Mouse (Mus musculus): Measurements from ENCODE around the gene Bcor. TPM values are rescaled to one million over a fixed set of nuclear protein-coding genes. Genes with fewer than 3 reads are reported as not detected.

The Bcor gene
- polyA plus RNA-seq (2016; fragmentation: Nextera tagmentation; extraction: Ambion mirVana) = 26.3 and 31.2 TPM in 2 replicates

DNA sequence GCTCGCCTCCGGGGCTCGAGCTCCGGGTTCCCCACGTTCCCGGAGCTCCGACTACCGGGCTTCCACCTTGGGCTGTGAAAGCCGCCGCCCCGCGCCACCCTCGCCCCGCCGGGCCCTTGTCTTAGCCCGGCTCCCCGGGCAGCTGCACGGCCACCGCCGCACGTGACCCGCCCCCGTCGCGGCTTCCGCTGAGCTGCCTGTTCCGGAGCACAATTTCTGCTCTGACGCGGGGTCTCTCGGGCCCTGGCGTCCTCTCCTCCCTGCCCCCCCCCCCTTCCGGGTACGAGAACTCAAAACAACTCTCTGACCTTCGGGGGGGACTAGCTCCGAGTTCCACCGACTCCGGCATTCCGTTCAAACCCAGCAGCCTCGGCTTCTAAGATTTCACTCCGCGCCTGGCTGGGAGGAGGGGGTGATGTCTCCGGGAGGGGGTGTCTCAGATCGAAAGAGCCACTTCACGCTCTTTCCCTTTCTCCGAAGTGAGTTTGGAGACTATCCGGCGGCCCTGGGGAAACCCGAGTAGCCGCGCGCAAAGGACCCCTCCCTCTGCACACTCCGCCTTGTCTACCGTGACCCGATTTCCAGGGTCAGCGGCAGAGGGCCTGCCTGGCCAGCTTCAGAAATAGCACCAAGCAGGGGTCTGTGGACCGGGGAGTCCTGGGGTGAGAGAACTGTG is at the start of gene Bcor:
Gene Bcor, minus strand, starts transcription at position 375 of the 676 bp plus-strand sequence.
- H3K9me3 ChIP-seq = no peaks in the 10 kb centered on the region
- peaks cover 57% of the 10 kb centered on the region for H3K27me3 ChIP-seq
- H3K4me1 ChIP-seq = peaks cover 34% of the 10 kb centered on the region
- H3K4me2 ChIP-seq (replicated peaks) = peak within 1 kb of the TSS; percentile 61
- 5% methylated on average over 37 of the region's 56 CpGs for WGBS
- no peaks in the 10 kb centered on the region for H3K36me3 ChIP-seq
- peak within 1 kb of the TSS; percentile 46 for H3K4me3 ChIP-seq
- peak within 1 kb of the TSS; percentile 61 for H3K9ac ChIP-seq (replicated peaks)
- peak; percentile 42; the same call in 1 of the 2 replicates for ATAC-seq (ENCODE audit: low FRiP score, low read depth)
- H3K27ac ChIP-seq (replicated peaks) = peak within 1 kb of the TSS; percentile 74

DNA sequence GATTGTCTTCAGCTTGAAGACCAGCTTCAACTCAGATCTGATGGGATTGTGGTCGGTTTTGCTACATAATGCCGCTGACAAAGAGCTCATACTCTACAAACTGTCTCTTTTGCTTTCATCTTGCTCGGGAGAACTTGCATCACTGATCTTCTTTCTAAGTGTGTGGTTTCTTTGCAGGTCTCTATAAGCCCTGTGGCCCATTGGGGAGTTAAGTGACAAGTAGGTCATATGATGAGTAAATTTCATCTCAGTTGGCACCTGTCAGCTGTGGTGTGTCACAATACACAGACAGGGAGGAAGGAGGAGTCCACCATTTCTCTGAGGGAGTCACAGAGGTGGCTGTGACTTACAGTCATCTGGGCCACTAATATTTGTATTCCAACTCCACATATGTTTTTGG is 42.8 kb upstream of the Bcor start:
- Histone ChIP-seq H3K4me2 (replicated peaks) (no peak overlapping the region), H3K9me3 (no peaks in the 10 kb centered on the region), H3K27ac (replicated peaks) (no peak overlapping the region), H3K36me3 (no peaks in the 10 kb centered on the region), H3K9ac (replicated peaks) (no peak overlapping the region), H3K4me3 (no peak overlapping the region), H3K27me3 (no peaks in the 10 kb centered on the region), H3K4me1 (no peaks in the 10 kb centered on the region)
- ATAC-seq (ENCODE audit: low FRiP score, low read depth) = no peak
- 84% methylated on average over 3 of the region's 3 CpGs for WGBS

DNA sequence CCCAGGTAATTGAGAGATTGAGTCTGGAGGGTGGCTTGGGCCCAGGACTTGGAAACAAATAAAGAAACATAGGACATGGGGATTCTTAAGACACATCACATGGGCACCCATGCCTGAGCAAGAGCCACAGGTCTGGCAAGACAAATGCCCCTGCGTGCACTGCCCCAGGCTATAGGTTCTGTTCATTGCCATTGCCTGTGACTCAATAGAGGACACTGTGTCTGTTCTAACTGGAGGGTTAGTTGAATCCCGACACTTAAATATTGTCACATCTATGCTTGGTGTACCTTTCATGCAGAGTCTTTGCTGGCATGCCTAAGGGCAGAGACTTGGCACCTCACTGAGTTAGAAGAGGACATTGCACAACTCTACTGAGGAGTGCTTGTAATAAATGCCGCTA is 41.0 kb upstream of the Bcor start:
- Histone ChIP-seq H3K9ac (replicated peaks) (no peak overlapping the region), H3K27me3 (no peaks in the 10 kb centered on the region), H3K27ac (replicated peaks) (no peak overlapping the region), H3K4me2 (replicated peaks) (no peak overlapping the region), H3K4me3 (no peak overlapping the region), H3K4me1 (no peaks in the 10 kb centered on the region), H3K9me3 (no peaks in the 10 kb centered on the region), H3K36me3 (no peaks in the 10 kb centered on the region)
- 87% methylated on average over 3 of the region's 3 CpGs for WGBS
- ATAC-seq (ENCODE audit: low FRiP score, low read depth) = no peak

DNA sequence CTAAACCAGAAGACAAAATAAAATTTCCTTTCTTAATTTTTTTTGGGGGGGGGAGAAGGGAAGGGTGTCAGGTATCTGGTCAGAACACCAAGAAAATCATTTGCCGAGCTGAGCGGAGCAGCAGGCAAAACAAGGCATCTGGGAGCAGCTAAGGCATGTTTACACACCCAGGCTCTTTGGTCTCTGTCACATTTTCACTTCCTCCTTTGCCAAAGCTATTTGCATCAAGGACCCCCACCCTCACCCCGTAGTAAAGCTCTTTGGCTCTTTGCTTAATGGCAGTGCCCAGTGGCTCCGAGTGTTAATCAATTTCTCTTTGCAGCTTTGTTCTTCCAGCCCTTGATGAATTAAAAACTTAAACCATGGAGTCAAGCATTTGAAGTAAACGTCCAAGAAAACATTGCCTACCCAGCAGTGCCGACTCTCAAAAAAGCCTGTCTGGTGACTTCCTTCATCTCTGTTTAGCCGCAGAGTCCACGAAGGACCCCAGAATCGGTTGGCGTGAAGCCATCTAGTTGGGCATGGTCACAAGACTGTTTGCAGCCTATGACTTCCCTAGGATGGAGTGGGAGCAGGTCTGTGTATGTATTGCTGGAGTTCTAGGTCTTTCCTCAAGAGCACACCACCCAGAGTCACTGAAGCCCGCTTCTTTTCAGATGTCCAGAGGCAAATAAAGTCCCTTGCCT is 35.2 kb upstream of the Bcor start:
- Histone ChIP-seq H3K9ac (replicated peaks) (no peak overlapping the region), H3K4me3 (no peak overlapping the region), H3K27me3 (no peaks in the 10 kb centered on the region), H3K9me3 (no peaks in the 10 kb centered on the region), H3K4me1 (no peaks in the 10 kb centered on the region), H3K27ac (replicated peaks) (no peak overlapping the region), H3K4me2 (replicated peaks) (no peak overlapping the region), H3K36me3 (no peaks in the 10 kb centered on the region)
- no peak for ATAC-seq (ENCODE audit: low FRiP score, low read depth)
- 79% methylated on average over 11 of the region's 11 CpGs for WGBS

DNA sequence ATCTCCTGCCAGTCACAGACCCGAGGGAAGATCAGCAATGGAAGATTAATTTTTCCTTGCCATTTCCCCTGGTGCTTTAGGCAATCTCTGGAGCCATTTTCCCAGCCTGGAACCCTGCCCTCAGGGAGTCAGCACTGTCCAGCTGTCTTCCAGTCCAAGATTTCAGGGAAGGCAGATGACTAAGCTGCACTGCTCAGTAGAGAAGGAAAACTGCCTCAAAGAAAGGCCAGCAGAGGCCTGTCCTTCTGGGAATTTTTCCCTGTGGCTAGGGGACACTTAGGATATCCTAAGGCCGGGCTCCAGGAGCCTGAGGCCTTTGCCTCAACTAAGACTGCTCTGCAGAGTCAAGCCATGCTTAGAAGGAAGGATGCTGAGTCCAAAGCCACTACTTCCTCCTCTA is 32.2 kb upstream of the Bcor start:
- no peak overlapping the region for H3K4me3 ChIP-seq
- H3K27me3 ChIP-seq = no peaks in the 10 kb centered on the region
- H3K4me2 ChIP-seq (replicated peaks) = no peak overlapping the region
- H3K9me3 ChIP-seq = no peaks in the 10 kb centered on the region
- H3K4me1 ChIP-seq = no peaks in the 10 kb centered on the region
- no peaks in the 10 kb centered on the region for H3K36me3 ChIP-seq
- H3K9ac ChIP-seq (replicated peaks) = no peak overlapping the region
- no peak overlapping the region for H3K27ac ChIP-seq (replicated peaks)
- no peak for ATAC-seq (ENCODE audit: low FRiP score, low read depth)
- 83% methylated on average over 2 of the region's 2 CpGs for WGBS

DNA sequence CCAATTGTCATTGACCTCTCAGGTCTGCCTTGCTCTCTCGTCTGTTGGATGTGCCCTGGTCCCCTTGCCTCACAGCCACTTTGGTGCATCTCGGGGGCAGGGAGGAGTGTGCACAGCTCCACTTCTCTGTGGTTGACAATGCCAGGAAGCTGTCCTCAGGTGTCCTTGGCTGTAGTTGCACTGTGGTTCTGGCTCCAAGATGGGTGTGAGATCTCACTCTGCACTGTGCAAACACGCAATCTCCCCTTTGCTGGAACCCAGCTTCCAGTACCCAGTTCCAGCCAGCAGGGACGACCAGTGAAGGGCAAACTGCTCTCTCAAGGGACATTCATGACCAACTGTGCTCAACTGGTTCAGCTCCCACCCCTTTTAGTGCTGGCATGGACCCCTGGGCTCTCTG is 29.4 kb upstream of the Bcor start:
- no peaks in the 10 kb centered on the region for H3K9me3 ChIP-seq
- ATAC-seq (ENCODE audit: low FRiP score, low read depth) = no peak
- H3K36me3 ChIP-seq = no peaks in the 10 kb centered on the region
- WGBS = 76% methylated on average over 4 of the region's 4 CpGs
- H3K9ac ChIP-seq (replicated peaks) = no peak overlapping the region
- H3K4me2 ChIP-seq (replicated peaks) = no peak overlapping the region
- no peak overlapping the region for H3K27ac ChIP-seq (replicated peaks)
- H3K4me3 ChIP-seq = no peak overlapping the region
- no peaks in the 10 kb centered on the region for H3K27me3 ChIP-seq
- H3K4me1 ChIP-seq = no peaks in the 10 kb centered on the region

DNA sequence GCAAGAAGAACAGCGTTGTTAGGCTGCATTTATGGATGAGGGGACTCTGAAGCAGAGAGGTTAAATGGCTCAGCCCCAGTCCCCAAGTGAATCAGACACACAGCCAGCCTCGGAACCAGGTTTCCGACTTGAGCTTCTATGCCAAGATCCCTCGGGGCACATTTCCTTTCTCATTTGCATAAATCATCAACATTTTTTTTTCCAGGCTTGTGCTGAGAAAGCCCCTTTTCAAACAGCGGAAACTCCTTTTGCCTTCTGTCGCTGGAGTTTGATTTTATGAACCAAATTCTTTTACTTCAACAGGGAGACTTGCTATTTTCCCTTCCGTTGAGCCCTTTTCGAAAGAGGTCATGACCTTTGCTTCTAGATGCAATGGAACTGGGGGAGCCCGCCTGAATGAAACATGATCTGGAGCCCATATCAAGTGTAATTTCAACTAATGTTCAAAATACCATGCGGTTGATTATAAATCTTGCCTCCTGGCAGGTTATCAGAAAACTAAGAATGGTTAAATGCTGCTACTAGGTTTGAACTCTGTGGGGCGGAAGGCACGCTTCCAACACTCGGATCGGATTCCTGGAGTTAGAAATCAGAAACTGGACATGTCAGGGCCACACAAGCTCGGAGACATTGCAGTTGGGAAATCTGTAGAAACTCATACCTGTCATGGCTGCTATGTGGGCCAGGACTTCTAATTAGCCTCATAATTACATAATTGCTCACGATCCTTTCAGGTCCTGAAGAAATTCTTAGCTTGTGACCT is 15.2 kb upstream of the Bcor start:
- Histone ChIP-seq H3K9me3 (no peaks in the 10 kb centered on the region), H3K9ac (replicated peaks) (no peak overlapping the region), H3K4me2 (replicated peaks) (no peak overlapping the region), H3K4me1 (0 out of 2 replicates have a peak, but pooled peaks cover 3% of the 10 kb centered on the region), H3K36me3 (no peaks in the 10 kb centered on the region), H3K4me3 (no peak overlapping the region), H3K27me3 (no peaks in the 10 kb centered on the region; the same call in 1 of the 2 replicates), H3K27ac (replicated peaks) (no peak overlapping the region)
- no peak for ATAC-seq (ENCODE audit: low FRiP score, low read depth)
- WGBS = 61% methylated on average over 16 of the region's 16 CpGs

DNA sequence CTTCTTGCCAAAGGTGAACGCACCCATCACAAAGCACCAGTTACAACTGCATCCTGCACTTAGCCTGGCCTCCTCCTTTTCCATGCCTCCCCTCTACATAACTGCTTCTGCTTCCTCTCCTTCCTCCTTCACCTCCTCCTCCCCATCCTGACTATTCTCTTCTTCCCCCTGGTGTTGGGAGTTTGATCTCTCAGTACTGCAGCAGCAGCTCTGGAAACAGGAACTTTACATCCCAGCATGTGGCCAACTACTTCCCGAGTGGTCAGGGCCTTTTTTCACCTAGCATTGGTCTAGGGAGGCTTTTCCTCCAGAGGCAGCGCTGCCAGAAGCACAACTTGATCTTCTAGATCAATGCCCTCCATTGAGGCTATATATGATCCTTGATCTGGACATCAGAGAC is 10.0 kb upstream of the Bcor start:
- no peak overlapping the region for H3K4me2 ChIP-seq (replicated peaks)
- no peaks in the 10 kb centered on the region; the same call in 1 of the 2 replicates for H3K27me3 ChIP-seq
- 38% methylated on average over 3 of the region's 3 CpGs for WGBS
- ATAC-seq (ENCODE audit: low FRiP score, low read depth) = no peak
- peaks cover under 1% of the 10 kb centered on the region; the same call in 1 of the 2 replicates for H3K4me1 ChIP-seq
- H3K36me3 ChIP-seq = no peaks in the 10 kb centered on the region
- no peak overlapping the region for H3K4me3 ChIP-seq
- no peaks in the 10 kb centered on the region for H3K9me3 ChIP-seq
- no peak overlapping the region for H3K9ac ChIP-seq (replicated peaks)
- H3K27ac ChIP-seq (replicated peaks) = no peak overlapping the region

DNA sequence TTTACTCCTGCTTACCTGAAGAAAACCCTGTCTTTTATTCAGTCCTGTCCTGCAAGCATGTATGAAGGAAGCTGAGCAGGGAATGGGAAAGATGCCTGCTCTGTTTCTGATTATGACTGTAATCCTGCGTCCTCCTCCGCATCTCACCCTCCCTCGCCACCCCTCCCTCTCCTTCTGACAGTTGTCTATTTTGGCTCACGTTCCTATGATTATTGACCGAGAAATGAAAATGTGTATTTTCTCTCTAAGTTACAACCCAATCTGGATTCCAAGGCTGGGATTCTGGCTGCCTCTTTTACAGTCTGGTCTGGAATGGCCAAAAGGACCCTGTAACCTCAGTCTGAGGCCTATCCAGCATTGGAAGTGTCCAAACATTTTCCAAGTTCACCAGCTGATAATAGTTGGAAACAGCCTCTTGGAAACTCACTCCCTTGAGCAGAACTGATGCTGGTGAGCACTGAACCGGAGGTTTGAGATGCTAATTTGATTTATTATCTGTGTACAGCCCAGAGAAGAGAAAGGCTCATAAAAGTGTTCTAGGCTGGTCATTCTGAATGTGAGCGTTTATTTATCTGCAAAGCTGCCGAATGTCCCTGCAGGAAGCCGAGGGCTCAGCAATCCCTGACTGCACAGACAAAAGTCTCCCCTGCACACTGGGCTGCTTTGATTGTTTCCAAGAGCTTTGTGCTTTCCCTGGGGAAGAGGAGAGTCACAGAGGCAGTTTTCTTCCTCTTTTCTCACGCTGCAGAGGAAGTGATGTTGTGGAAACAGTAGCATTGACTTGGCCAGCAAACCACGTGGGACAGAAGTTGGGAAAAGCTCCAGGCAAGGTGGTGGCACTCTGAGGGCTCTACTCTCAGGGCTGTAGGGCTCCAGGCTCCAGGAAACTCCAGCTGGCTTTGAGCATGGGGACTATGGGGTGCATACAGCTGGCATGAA is 4.7 kb upstream of the Bcor start:
- H3K36me3 ChIP-seq = no peaks in the 10 kb centered on the region
- no peak overlapping the region for H3K4me3 ChIP-seq
- no peak for ATAC-seq (ENCODE audit: low FRiP score, low read depth)
- H3K27me3 ChIP-seq = peaks cover 9% of the 10 kb centered on the region
- peak overlapping the region; percentile 40; the same call in 1 of the 2 replicates for H3K27ac ChIP-seq (replicated peaks)
- no peaks in the 10 kb centered on the region for H3K9me3 ChIP-seq
- H3K9ac ChIP-seq (replicated peaks) = no peak overlapping the region
- H3K4me2 ChIP-seq (replicated peaks) = no peak overlapping the region
- 52% methylated on average over 11 of the region's 11 CpGs for WGBS
- peaks cover 6% of the 10 kb centered on the region; the same call in 1 of the 2 replicates for H3K4me1 ChIP-seq

DNA sequence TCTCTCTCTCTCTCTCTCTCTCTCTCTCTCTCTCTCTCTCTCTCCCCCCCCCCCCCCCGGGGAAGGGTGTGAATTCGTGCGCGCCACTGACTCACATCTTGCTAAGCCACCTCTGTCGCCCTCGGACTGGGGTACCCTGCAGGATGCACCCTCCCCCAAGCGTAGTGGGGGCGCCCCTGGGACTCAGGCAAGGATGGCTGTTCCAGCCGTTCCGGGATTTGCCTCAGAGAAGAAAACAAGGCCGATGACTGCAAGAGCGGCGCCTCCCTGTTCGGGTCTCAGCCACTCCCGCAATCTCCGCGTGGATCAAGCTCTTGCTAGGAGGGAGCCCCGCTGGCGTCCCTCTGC is 647 bp downstream of the Bcor start:
- no peaks in the 10 kb centered on the region for H3K36me3 ChIP-seq
- H3K4me2 ChIP-seq (replicated peaks) = peak overlapping the region; percentile 61
- peaks cover 63% of the 10 kb centered on the region for H3K27me3 ChIP-seq
- H3K4me1 ChIP-seq = peaks cover 29% of the 10 kb centered on the region
- ATAC-seq (ENCODE audit: low FRiP score, low read depth) = peak; percentile 24; the same call in 1 of the 2 replicates
- H3K9ac ChIP-seq (replicated peaks) = peak overlapping the region; percentile 61
- peak overlapping the region; percentile 74 for H3K27ac ChIP-seq (replicated peaks)
- H3K9me3 ChIP-seq = no peaks in the 10 kb centered on the region
- H3K4me3 ChIP-seq = peak overlapping the region; percentile 46
- WGBS = 13% methylated on average over 17 of the region's 19 CpGs

DNA sequence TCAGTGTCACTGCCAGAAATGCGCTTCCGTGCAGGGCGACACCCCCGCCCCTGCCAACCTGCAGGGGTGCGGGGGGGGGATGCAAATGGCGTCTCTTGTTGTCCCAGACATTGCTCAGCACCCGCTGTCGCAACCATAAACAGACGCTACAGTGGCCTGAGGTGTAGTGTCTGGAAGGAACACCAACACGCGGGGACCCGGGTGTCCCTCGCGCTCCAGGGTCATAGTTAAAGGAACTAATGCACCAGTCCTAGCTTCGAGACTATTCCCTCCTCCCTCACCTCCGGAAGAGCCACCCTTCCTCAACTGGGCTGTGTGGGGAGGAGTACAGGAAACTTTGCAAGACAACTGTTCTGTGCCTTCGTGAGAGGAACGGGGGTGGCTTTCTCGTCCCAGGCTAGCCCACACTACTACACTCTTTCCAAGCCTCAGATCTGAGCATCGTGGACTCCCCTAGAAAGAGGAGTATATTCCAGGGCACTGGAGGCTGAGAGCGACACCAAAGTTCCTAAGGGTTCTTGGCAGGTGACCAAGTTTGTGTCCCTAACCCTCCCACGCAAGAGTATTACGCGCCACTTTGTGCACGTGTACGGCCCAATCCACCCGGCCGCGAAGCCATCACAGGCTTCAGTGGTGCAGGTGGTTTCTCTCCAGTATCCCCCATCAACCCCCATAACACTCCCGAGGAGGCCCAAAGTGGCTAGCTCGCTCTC is 1.2 kb downstream of the Bcor start:
- Histone ChIP-seq H3K4me1 (peaks cover 29% of the 10 kb centered on the region), H3K27me3 (peaks cover 68% of the 10 kb centered on the region), H3K9ac (replicated peaks) (no peak overlapping the region; the same call in 1 of the 2 replicates), H3K27ac (replicated peaks) (peak overlapping the region; percentile 61; the same call in 1 of the 2 replicates), H3K4me2 (replicated peaks) (peak overlapping the region; percentile 61), H3K36me3 (no peaks in the 10 kb centered on the region), H3K9me3 (no peaks in the 10 kb centered on the region), H3K4me3 (peak overlapping the region; percentile 46)
- 12% methylated on average over 31 of the region's 31 CpGs for WGBS
- ATAC-seq (ENCODE audit: low FRiP score, low read depth) = no peak

Measured in midbrain, embryonic 12.5 days (tissue).